Mouse (Mus musculus) erythroblast, embryonic 14.5 days (primary cell): Measurements from ENCODE around the gene Nsun6. TPM values are rescaled to one million over a fixed set of nuclear protein-coding genes. Genes with fewer than 3 reads are reported as not detected.

Source experiments
- H3K27me3 ChIP-seq: 2 replicates; pipeline ENCODE4 v1.6.1; 2012; ENCODE audit warnings: inconsistent platforms; ENCODE audit not compliant: control insufficient read depth
- H3K36me3 ChIP-seq: 2 replicates; pipeline ENCODE4 v1.6.1; 2012; ENCODE audit warnings: mild to moderate bottlenecking, inconsistent platforms; ENCODE audit not compliant: control insufficient read depth
- H3K4me1 ChIP-seq: 2 replicates; pipeline ENCODE4 v1.6.1; 2012; ENCODE audit warnings: inconsistent platforms; ENCODE audit not compliant: control insufficient read depth
- H3K4me3 ChIP-seq: replicated peaks from 2 replicates; pipeline ENCODE3; 2012; ENCODE audit warnings: moderate library complexity, mild to moderate bottlenecking, inconsistent platforms
- H3K9me3 ChIP-seq: 2 replicates; pipeline ENCODE4 v1.6.1; 2012; ENCODE audit warnings: low read length, inconsistent platforms, mixed read lengths; ENCODE audit not compliant: control insufficient read depth
- GATA1 ChIP-seq: IDR thresholded peaks from 2 replicates; pipeline ENCODE4 v1.6.1; 2012; ENCODE audit warnings: low read length, inconsistent platforms, mixed read lengths
- TAL1 ChIP-seq: IDR thresholded peaks from 3 replicates; pipeline ENCODE4 v1.6.1; 2012; ENCODE audit warnings: low read length, inconsistent platforms, mixed read lengths
- polyA plus RNA-seq: library from polyadenylated mRNA; stranded (reverse); fragments of >175 nt; gene quantifications from 2 replicates; pipeline ENCODE4 v1.2.3, GENCODE M21; 2012

Nsun6 gene
- polyA plus RNA-seq, 1 experiment = not detected

DNA sequence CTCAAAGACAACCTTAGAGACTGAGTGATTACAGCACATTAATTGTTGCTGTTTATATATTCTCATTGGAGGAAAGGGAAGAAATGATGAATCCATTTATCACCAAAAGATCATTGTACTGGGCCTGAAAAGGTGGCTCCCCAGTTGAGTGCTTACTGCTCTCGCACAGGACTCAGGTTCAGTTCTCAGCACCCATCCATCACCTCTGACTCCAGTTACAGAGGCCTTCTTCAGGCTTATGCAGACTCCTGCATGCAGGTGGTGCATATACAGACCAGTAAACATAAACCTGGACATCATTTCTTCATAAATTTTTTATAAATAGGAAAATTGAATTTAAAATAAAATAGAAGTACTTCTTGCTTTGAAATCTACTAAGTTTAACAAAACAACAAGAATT, 46.8 kb downstream of the Nsun6 start:
- Histone ChIP-seq H3K36me3 (peaks cover 4% of the 10 kb centered on the region; the same call in 1 of the 2 replicates), H3K9me3 (no peaks in the 10 kb centered on the region), H3K4me3 (no peak overlapping the region), H3K27me3 (no peaks in the 10 kb centered on the region), H3K4me1 (no peaks in the 10 kb centered on the region)
- TF ChIP-seq TAL1 (no peak), GATA1 (no peak)

DNA sequence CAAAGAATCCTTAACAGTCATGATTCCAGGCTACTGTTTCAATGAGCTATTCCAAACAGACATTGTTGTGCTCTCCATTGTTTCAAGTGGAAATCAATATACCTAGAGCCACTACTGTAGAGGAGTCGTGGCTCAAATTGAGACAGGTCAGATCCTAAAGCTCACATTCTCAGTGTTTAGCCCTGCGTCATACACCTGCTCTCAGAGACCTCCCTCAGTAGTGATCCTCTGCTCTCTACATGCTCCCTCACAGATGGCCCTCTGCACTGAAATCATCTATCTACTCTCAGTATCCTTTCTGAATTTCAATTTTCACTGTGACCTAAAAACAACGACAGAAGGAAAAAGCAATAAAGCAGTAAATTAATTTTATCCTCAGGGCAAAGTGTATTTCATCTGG, 47.3 kb downstream of the Nsun6 start:
- H3K9me3 ChIP-seq = no peaks in the 10 kb centered on the region
- no peak for TF ChIP-seq GATA1
- TF ChIP-seq TAL1 = no peak
- H3K27me3 ChIP-seq = no peaks in the 10 kb centered on the region
- no peaks in the 10 kb centered on the region for H3K4me1 ChIP-seq
- H3K36me3 ChIP-seq = peaks cover 4% of the 10 kb centered on the region; the same call in 1 of the 2 replicates
- H3K4me3 ChIP-seq = no peak overlapping the region

DNA sequence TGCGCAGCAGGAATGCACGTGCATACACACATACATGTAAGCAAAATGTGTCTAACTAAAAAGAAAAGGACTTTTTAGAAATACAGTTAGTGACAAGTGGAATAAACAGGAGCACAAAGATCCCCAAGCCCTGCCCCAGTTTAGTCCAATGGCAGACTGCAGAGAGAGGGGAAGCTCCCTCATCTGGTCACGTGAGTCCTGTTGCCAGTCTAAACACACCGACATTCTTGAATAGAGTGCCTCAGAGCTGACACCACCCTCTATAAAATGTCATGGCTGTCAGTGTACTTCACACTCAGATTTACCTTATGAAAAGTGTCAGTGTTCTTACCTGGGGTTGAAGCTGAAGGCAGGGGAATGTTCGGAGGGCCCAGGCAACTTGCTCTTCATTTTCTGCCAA, 57.0 kb downstream of the Nsun6 start:
- TF ChIP-seq GATA1 (no peak), TAL1 (no peak)
- H3K27me3 ChIP-seq = no peaks in the 10 kb centered on the region
- no peaks in the 10 kb centered on the region for H3K9me3 ChIP-seq
- H3K4me3 ChIP-seq = no peak overlapping the region
- H3K4me1 ChIP-seq = no peaks in the 10 kb centered on the region
- H3K36me3 ChIP-seq = no peaks in the 10 kb centered on the region; the same call in none of the 2 replicates

DNA sequence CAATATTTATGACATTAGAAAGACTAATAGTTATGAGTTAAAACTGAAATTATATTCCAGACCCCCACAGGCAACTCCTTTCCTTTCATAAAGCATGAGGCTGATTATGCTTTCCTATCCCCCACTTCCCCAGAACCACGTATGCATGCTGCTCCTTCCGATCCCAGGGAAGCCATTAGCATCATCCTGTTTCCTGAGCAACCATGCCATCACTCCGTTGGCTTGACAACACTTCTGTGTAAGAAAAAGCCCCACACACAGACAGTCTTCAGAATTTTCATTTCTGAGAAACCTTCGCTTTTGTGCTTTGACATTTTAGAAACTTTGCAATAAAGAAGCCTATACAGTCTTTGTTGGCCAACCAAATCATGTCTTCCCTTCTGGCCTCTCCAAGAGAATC, 58.8 kb downstream of the Nsun6 start:
- no peak for TF ChIP-seq TAL1
- TF ChIP-seq GATA1 = no peak
- Histone ChIP-seq H3K27me3 (no peaks in the 10 kb centered on the region), H3K4me3 (no peak overlapping the region), H3K9me3 (no peaks in the 10 kb centered on the region), H3K4me1 (no peaks in the 10 kb centered on the region), H3K36me3 (no peaks in the 10 kb centered on the region; the same call in none of the 2 replicates)

DNA sequence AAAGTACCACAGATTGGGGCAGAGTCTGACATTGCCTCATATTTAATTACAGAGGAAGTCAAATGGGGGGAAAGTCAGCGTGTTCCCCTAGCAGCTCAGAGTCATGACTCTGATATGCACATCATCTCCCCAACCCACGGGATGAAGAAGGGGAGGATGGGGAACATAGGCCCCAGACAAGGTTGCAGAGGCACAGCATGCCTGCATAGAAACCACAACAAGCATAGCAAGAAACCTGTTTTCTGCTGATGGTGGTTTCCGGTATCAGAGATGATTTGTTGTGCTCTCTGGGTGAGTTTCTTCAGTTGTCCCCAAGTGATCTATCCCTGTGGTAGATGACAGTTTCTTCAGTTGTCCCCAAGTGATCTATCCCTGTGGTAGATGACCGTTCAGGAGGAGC, 62.3 kb downstream of the Nsun6 start:
- Histone ChIP-seq H3K9me3 (no peaks in the 10 kb centered on the region), H3K4me3 (no peak overlapping the region), H3K4me1 (no peaks in the 10 kb centered on the region), H3K27me3 (no peaks in the 10 kb centered on the region), H3K36me3 (no peaks in the 10 kb centered on the region; the same call in 1 of the 2 replicates)
- no peak for TF ChIP-seq GATA1
- TF ChIP-seq TAL1 = no peak

DNA sequence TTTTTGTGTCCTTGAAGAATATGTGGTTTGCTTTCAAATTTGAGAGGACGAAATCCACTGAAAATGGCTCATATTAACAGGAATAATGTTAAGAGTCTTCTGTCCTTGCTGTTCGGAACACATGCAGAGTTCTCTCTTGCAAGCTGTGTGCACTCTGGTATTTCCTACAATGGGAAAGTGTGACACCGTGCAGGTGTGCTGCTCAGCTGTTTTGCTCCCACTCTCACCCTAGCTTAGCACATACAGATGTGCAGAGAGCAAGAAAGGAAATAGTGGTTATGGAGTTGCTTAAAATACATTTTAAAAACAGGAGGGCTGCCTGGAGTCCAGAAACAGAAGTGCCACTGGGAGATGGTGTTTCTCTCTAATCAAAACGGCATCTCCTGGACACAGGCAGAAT, 65.5 kb downstream of the Nsun6 start:
- H3K9me3 ChIP-seq = no peaks in the 10 kb centered on the region
- no peak overlapping the region for H3K4me3 ChIP-seq
- H3K36me3 ChIP-seq = no peaks in the 10 kb centered on the region
- no peaks in the 10 kb centered on the region for H3K4me1 ChIP-seq
- TF ChIP-seq GATA1 = no peak
- H3K27me3 ChIP-seq = no peaks in the 10 kb centered on the region

DNA sequence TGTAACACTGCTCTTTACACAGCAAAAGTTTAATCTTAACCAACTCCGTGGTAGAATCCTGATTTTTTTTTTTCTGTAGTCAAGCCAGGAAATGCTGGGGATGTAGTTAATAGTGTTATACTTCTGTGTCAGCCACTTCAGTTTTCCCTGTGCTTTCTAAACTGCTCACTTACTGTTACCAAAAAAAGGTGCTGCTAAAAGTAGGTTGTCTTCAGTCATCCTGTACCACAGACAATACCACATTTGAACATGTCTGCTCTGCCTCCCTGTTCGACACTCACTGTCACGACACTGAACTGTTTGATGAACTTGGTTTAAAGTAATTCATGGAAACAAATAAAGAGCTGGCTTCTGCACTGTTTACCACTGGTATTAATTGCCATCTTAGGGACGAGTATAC, 66.4 kb downstream of the Nsun6 start:
- no peak overlapping the region for H3K4me3 ChIP-seq
- H3K27me3 ChIP-seq = no peaks in the 10 kb centered on the region
- no peak for TF ChIP-seq TAL1
- no peak for TF ChIP-seq GATA1
- H3K4me1 ChIP-seq = no peaks in the 10 kb centered on the region
- no peaks in the 10 kb centered on the region for H3K9me3 ChIP-seq
- H3K36me3 ChIP-seq = no peaks in the 10 kb centered on the region

DNA sequence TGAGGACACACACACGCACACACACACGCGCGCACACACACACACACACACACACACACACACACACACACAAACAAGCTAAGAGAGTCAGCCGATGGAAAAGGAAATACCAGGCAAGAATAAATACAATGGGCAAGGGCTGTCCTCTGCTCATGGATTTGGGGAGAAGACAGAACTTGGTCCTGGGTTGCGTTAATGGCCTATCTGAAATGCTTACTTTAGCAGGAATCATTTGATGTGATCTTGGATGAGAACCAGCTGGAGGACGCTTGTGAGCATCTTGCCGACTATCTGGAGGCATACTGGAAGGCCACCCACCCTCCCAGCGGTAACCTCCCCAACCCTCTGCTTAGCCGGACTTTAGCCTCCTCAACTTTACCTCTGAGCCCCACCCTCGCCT, 70.8 kb downstream of the Nsun6 start:
- H3K9me3 ChIP-seq = no peaks in the 10 kb centered on the region
- no peaks in the 10 kb centered on the region for H3K27me3 ChIP-seq
- H3K36me3 ChIP-seq = no peaks in the 10 kb centered on the region
- H3K4me1 ChIP-seq = no peaks in the 10 kb centered on the region
- TF ChIP-seq TAL1 (no peak), GATA1 (no peak)
- no peak overlapping the region for H3K4me3 ChIP-seq

DNA sequence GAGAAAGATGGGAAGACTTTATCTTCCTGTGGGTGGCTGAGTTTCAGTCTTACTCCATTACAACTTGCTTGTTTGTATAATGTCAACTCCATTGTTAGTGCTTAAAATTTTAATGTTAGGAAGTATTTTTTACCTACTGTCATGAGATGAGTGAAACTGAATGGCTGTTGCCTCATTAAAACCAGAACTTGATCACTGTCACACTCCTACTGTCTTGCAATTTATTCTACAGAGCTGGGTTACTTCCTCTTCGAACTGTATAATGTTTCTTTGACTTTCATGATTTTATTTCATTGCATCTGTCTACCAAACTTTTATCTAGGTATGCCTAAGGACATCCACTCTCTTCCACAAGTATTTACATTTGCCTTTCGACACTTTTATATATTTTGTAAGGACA, 93.4 kb downstream of the Nsun6 start:
- no peaks in the 10 kb centered on the region for H3K27me3 ChIP-seq
- no peaks in the 10 kb centered on the region for H3K9me3 ChIP-seq
- H3K4me3 ChIP-seq = no peak overlapping the region
- no peaks in the 10 kb centered on the region for H3K4me1 ChIP-seq
- H3K36me3 ChIP-seq = no peaks in the 10 kb centered on the region
- TF ChIP-seq GATA1 = no peak
- no peak for TF ChIP-seq TAL1

DNA sequence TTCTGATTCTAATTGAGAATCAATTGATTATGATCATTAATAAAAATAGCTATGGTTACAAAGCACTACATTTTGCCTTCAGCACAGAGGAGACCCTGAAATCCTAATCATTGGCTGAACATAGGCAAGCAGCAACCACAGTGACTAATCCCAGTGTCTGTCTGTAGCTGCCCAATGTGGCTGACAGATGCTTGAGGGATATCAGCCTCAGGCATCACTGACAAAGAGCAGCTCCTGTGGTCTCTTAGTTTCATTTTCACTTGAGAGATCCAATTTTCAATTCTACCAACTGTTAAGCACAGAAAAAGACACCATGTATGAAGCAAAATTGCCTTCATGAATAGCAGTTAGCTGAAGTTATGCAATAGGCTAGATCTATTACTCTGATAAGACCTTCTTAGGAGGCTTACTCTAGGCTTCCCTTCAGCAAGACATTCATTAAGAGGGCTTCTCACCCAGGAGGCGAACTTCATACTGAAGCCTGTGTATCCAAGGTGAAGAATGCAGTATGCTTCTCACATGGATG, 93.8 kb downstream of the Nsun6 start:
- TF ChIP-seq GATA1 = no peak
- no peak for TF ChIP-seq TAL1
- Histone ChIP-seq H3K4me3 (no peak overlapping the region), H3K4me1 (no peaks in the 10 kb centered on the region), H3K27me3 (no peaks in the 10 kb centered on the region), H3K36me3 (no peaks in the 10 kb centered on the region), H3K9me3 (no peaks in the 10 kb centered on the region)
